Mouse (Mus musculus): ENCODE measurements at regions not wholly inside any gene's neighbourhood (a gene's known extent, or its start where the extent isn't known, plus 50 kb on each side); places are given as distances from the start of the nearest gene placed in this dataset.

DNA sequence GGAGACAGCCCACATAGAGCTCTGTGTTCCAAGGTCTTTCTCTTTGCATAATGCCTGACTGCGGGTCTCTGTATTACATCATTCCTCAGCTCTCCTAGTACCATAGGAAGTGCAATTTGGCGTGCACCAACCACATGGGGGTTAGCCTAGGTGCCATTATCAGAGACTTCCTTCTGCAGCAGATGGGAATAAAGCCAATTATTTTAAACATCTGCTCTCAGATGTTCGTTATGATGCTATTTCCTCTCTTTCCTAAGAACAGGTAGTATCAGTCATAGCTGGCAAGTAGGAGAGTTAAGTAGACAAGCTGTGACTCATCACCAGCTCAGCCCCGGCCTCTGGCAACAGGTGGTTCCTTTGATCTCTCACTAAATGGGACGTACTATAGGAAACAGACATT is 55.1 kb upstream of the Akap6 start:
- TF ChIP-seq SIN3A (IDR thresholded peaks at IDR 0.05; ENCODE audit: low read length) (peak; percentile 81), CTCF (IDR thresholded peaks at IDR 0.05 in 2 of 3, conservative IDR thresholded peaks at IDR 0.05 in 1 of 3; ENCODE audit: control insufficient read depth in 1 of 3, insufficient read depth in 1 of 3, low read depth in 2 of 3, low read length in 3 of 3, poor library complexity in 1 of 3, severe bottlenecking in 1 of 3) (no peak), NRF1 (IDR thresholded peaks at IDR 0.05; ENCODE audit: insufficient read depth, low read depth, low read length, poor library complexity, severe bottlenecking) (no peak), POLR2AphosphoS2 (IDR thresholded peaks at IDR 0.05; ENCODE audit: low read length) (peak; percentile 74; the same call in 1 of the 2 replicates), POLR2A (IDR thresholded peaks at IDR 0.05; ENCODE audit: control insufficient read depth in 1 of 2, insufficient read depth in 1 of 2, low read depth in 1 of 2, low read length in 2 of 2, poor library complexity in 1 of 2) (no peak), TCF12 (IDR thresholded peaks at IDR 0.05; ENCODE audit: low read depth, low read length) (peak; percentile 97), RAD21 (IDR thresholded peaks at IDR 0.05; ENCODE audit: low read depth, low read length) (no peak)
